Mouse (Mus musculus) limb, embryonic 14.5 days (tissue): ENCODE results near the gene Trrap. TPM values are rescaled to one million over a fixed set of nuclear protein-coding genes. Genes with fewer than 3 reads are reported as not detected.

Experiments
- ATAC-seq: fragments of 200-750 bp; cut with Nextera tagmentation; 2 replicates; pipeline ENCODE4 v1.8.0; 2017; ENCODE audit warnings: low read depth, moderate number of reproducible peaks, moderate TSS enrichment; ENCODE audit not compliant: low FRiP score
- DNase-seq: peaks from one replicate; pipeline ENCODE4 v3.0.0-alpha.2; 2015; ENCODE audit warnings: low spot score
- H3K27ac ChIP-seq: fragments of 300-500 bp; sonication (generic); replicated peaks from 2 replicates; pipeline ENCODE4 v1.5.1; 2014; ENCODE audit warnings: low read depth, mild to moderate bottlenecking, low read length, moderate library complexity, mixed read lengths
- H3K27me3 ChIP-seq: fragments of 300-500 bp; sonication (generic); 2 replicates; pipeline ENCODE4 v1.6.1; 2014; ENCODE audit warnings: low read length, mixed read lengths; ENCODE audit not compliant: control insufficient read depth, insufficient read depth
- H3K36me3 ChIP-seq: fragments of 300-500 bp; sonication (generic); 2 replicates; pipeline ENCODE4 v1.6.1; 2014; ENCODE audit warnings: mild to moderate bottlenecking, low read length, moderate library complexity, mixed read lengths; ENCODE audit not compliant: control insufficient read depth, insufficient read depth
- H3K4me1 ChIP-seq: fragments of 300-500 bp; sonication (generic); 2 replicates; pipeline ENCODE4 v1.6.1; 2014; ENCODE audit warnings: antibody characterized with exemption, low read length, mixed read lengths; ENCODE audit not compliant: control insufficient read depth, insufficient read depth
- H3K4me2 ChIP-seq: fragments of 300-500 bp; sonication (generic); replicated peaks from 2 replicates; pipeline ENCODE4 v1.6.1; 2014; ENCODE audit warnings: low read depth, mild to moderate bottlenecking, low read length, moderate library complexity; ENCODE audit not compliant: severe bottlenecking
- H3K4me3 ChIP-seq: fragments of 300-500 bp; sonication (generic); replicated peaks from 2 replicates; pipeline ENCODE4 v1.5.1; 2014; ENCODE audit warnings: low read length
- H3K9ac ChIP-seq: fragments of 300-500 bp; sonication (generic); 2 replicates; pipeline ENCODE4 v1.6.1; 2014; ENCODE audit warnings: mild to moderate bottlenecking, low read depth, low read length, moderate library complexity; ENCODE audit not compliant: severe bottlenecking
- H3K9me3 ChIP-seq: fragments of 300-500 bp; sonication (generic); 2 replicates; pipeline ENCODE4 v1.6.1; 2016; ENCODE audit warnings: low read length; ENCODE audit not compliant: control insufficient read depth
- POLR2A ChIP-seq: fragments of 200-500 bp; IDR thresholded peaks from 2 replicates; pipeline ENCODE4 v1.8.0; 2012; ENCODE audit warnings: inconsistent platforms, mild to moderate bottlenecking, moderate library complexity, borderline replicate concordance; ENCODE audit not compliant: insufficient read depth, insufficient read length; ENCODE audit errors: extremely low read depth
- WGBS: fragments of 180-500 bp; shearing (Covaris S2); extraction: QIAGEN DNeasy Blood & Tissue Kit; methylation state at CpG from one replicate; pipeline ENCODE4 v1.1.7; 2014; 5-methylcytosine and 5-hydroxymethylcytosine counted together
- polyA plus RNA-seq, 2 experiments: library from polyadenylated mRNA; depleted of rRNA in 1 of 2; stranded (reverse) in 1 of 2; unstranded in 1 of 2; fragments of >200 nt; fragmentation: Nextera tagmentation in 1 of 2; extraction: Ambion mirVana in 1 of 2; gene quantifications; 2 replicates each; pipeline versions ENCODE4 v1.2.1 to v1.2.3; 2012 to 2014

The Trrap gene
- polyA plus RNA-seq, 2 experiments: 79.2 to 146 TPM

DNA sequence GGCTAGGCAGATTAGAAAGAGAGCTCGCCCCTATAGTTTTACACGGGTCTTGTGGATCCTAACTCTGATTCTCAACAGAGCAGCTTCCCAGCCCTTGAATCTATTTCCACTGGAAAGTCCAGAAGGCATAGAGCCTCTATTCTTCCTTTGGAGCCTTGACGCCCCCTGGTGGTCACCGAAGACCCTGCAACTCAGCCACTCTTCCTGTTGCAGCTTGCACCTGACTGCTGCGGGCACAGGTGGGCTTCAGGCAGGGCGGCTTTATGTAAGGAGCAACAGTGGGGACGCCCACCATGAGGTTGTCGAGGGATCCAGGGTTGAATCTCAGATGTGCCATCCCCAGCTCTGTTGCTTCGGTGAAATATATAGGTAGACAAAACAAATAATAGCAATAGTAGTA, 40.4 kb upstream of the Trrap start:
- no peak overlapping the region for H3K27ac ChIP-seq
- no peaks in the 10 kb centered on the region for H3K9me3 ChIP-seq
- H3K9ac ChIP-seq: no peak overlapping the region
- ATAC-seq: no peak
- 10% methylated on average over 9 of the region's 9 CpGs for WGBS
- no peak for TF ChIP-seq POLR2A
- H3K27me3 ChIP-seq: no peaks in the 10 kb centered on the region
- no peak overlapping the region for H3K4me2 ChIP-seq
- H3K36me3 ChIP-seq: no peaks in the 10 kb centered on the region
- H3K4me3 ChIP-seq: no peak overlapping the region
- peak; percentile 69 for DNase-seq
- H3K4me1 ChIP-seq: no peaks in the 10 kb centered on the region

DNA sequence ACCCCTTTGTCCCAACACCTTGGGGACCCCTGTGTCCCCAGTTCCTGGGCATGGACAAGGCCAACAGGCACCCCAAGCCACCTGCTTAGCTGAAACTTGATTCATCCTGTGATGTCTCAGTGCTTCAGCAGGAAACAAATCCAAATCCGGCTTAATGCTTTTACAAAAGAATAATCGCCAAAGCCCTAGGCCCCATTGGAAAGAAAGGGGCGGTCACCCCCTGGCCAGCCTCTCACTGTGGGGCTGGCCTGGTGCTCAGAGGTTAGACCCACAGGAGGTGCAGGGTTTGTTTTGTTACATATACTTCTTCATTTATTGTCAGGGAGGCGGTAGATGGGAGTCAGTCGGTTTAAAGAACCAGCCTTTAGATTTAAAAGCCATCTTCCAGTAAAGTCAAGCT, 39.3 kb upstream of the Trrap start:
- Histone ChIP-seq H3K27ac (no peak overlapping the region), H3K4me1 (no peaks in the 10 kb centered on the region), H3K36me3 (no peaks in the 10 kb centered on the region), H3K27me3 (no peaks in the 10 kb centered on the region), H3K4me2 (no peak overlapping the region), H3K9ac (no peak overlapping the region), H3K9me3 (no peaks in the 10 kb centered on the region), H3K4me3 (no peak overlapping the region)
- DNase-seq (no peak), ATAC-seq (no peak)
- no peak for TF ChIP-seq POLR2A
- 36% methylated on average over 5 of the region's 5 CpGs for WGBS

DNA sequence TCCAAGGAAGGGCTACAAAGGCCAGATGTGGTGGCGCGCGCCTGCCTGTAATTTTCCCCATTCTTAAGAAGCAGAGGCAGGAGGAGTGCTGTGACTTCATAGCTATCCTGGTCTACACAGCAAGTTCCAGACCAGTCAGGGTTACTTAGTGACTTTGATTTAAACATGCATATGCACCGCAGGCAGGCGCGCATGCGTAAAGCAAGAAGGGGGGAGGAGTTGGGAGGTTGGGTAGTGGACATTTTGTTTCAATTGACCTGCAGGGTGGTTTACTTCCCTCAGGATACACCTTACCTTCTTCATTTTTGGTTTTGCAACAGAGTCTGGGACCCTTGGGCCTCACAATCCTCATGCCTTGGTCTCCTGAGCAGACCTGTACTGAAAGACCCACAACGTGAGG, 38.3 kb upstream of the Trrap start:
- H3K4me3 ChIP-seq: no peak overlapping the region
- no peaks in the 10 kb centered on the region for H3K4me1 ChIP-seq
- no peak for DNase-seq
- no peaks in the 10 kb centered on the region for H3K9me3 ChIP-seq
- no peak overlapping the region for H3K9ac ChIP-seq
- TF ChIP-seq POLR2A: no peak
- no peak for ATAC-seq
- no peak overlapping the region for H3K27ac ChIP-seq
- H3K36me3 ChIP-seq: no peaks in the 10 kb centered on the region
- WGBS: 79% methylated on average over 8 of the region's 8 CpGs
- no peaks in the 10 kb centered on the region for H3K27me3 ChIP-seq
- H3K4me2 ChIP-seq: no peak overlapping the region

DNA sequence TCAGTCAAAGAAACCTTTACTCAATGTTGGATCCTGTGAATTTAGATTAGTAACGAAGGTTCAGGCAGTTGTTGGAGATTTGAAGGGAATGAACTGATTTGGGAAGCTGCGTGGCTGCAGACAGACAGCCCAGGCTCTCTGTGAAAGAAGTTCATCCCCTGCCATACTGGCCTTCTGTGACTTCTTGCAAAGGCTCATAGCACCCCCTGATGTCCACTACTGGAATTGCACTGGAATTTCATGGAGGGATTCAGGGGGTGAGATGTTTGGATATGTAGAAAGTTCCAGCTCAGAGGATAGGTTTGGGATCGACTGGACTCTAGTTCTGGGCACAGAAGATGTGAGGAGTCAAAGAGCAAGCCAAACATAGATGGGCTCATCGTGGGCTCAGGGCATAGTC, 33.6 kb upstream of the Trrap start:
- Histone ChIP-seq H3K36me3 (no peaks in the 10 kb centered on the region), H3K9ac (no peak overlapping the region), H3K27ac (no peak overlapping the region), H3K4me1 (no peaks in the 10 kb centered on the region), H3K27me3 (no peaks in the 10 kb centered on the region), H3K4me2 (no peak overlapping the region), H3K4me3 (no peak overlapping the region), H3K9me3 (no peaks in the 10 kb centered on the region)
- ATAC-seq (no peak), DNase-seq (peak; percentile 44)
- no peak for TF ChIP-seq POLR2A
- WGBS: 31% methylated on average over 4 of the region's 4 CpGs

GRCm38 (mm10) chr5:144734949-144735348, 32.6 kb upstream of the Trrap start:
- no peak for ATAC-seq
- no peak overlapping the region for H3K27ac ChIP-seq
- H3K9ac ChIP-seq: no peak overlapping the region
- WGBS: 28% methylated on average over 8 of the region's 8 CpGs
- H3K4me1 ChIP-seq: no peaks in the 10 kb centered on the region
- no peaks in the 10 kb centered on the region for H3K36me3 ChIP-seq
- H3K4me3 ChIP-seq: no peak overlapping the region
- no peak overlapping the region for H3K4me2 ChIP-seq
- peak; percentile 50 for DNase-seq
- no peaks in the 10 kb centered on the region for H3K9me3 ChIP-seq
- no peaks in the 10 kb centered on the region for H3K27me3 ChIP-seq
- no peak for TF ChIP-seq POLR2A

DNA sequence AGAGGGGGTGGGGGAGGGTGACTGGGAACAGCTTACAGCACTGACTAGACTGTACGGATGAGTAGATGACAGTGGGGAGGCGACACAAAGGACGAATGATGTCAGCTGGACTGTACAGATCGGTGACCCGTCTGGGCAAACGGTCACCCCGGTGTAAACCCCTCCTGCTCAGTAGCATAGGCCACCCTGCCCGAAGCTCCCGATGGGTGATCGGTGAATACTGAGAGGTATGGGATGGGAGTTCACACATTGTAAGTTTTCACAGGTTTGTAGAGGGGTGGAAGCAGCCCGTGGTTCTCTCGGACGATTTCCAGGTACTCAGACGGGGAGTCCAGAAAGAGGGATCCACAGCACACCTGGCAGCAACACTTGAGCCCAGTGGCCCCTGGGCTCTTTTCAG, 30.4 kb upstream of the Trrap start:
- Histone ChIP-seq H3K4me2 (no peak overlapping the region), H3K36me3 (no peaks in the 10 kb centered on the region), H3K4me1 (no peaks in the 10 kb centered on the region), H3K27ac (no peak overlapping the region), H3K27me3 (no peaks in the 10 kb centered on the region), H3K9me3 (no peaks in the 10 kb centered on the region), H3K9ac (no peak overlapping the region), H3K4me3 (no peak overlapping the region)
- TF ChIP-seq POLR2A: no peak
- no peak for ATAC-seq
- WGBS: 83% methylated on average over 14 of the region's 14 CpGs
- no peak for DNase-seq
